Mouse (Mus musculus) forebrain, embryonic 16.5 days (tissue): Measurements from ENCODE around the gene Vmn2r97. TPM values are rescaled to one million over a fixed set of nuclear protein-coding genes. Genes with fewer than 3 reads are reported as not detected.
"Not testable (repeated sequence)": the region's sequence is repeated elsewhere in the genome, so short reads cannot be mapped to it uniquely, and the experiment has no call there.

Source experiments
- ATAC-seq: fragments of 200-750 bp; cut with Nextera tagmentation; 2 replicates; pipeline ENCODE4 v1.8.0; 2017; ENCODE audit warnings: mild to moderate bottlenecking, moderate library complexity
- H3K27ac ChIP-seq: fragments of 300-500 bp; sonication (generic); 2 replicates; pipeline ENCODE4 v1.5.1; 2014; ENCODE audit warnings: low read length, control low read depth
- H3K27me3 ChIP-seq: fragments of 300-500 bp; sonication (generic); replicated peaks from 2 replicates; pipeline ENCODE4 v1.6.1; 2014; ENCODE audit warnings: low read length; ENCODE audit not compliant: control insufficient read depth, insufficient read depth
- H3K36me3 ChIP-seq: fragments of 300-500 bp; sonication (generic); 2 replicates; pipeline ENCODE4 v1.6.1; 2014; ENCODE audit not compliant: control insufficient read depth, insufficient read depth
- H3K4me1 ChIP-seq: fragments of 300-500 bp; sonication (generic); replicated peaks from 2 replicates; pipeline ENCODE4 v1.6.1; 2014; ENCODE audit warnings: low read length; ENCODE audit not compliant: control insufficient read depth, insufficient read depth
- H3K4me2 ChIP-seq: fragments of 300-500 bp; sonication (generic); 2 replicates; pipeline ENCODE4 v1.6.1; 2014; ENCODE audit warnings: mild to moderate bottlenecking, low read length, control low read depth
- H3K4me3 ChIP-seq: fragments of 300-500 bp; sonication (generic); replicated peaks from 2 replicates; pipeline ENCODE4 v1.5.1; 2014; ENCODE audit warnings: mild to moderate bottlenecking, low read length, control low read depth
- H3K9ac ChIP-seq: fragments of 300-500 bp; sonication (generic); replicated peaks from 2 replicates; pipeline ENCODE4 v1.6.1; 2014; ENCODE audit warnings: low read depth, low read length, control low read depth
- H3K9me3 ChIP-seq: fragments of 300-500 bp; sonication (generic); 2 replicates; pipeline ENCODE4 v1.6.1; 2016; ENCODE audit warnings: low read length; ENCODE audit not compliant: control insufficient read depth
- WGBS: fragments of 180-500 bp; shearing (Covaris S2); extraction: QIAGEN DNeasy Blood & Tissue Kit; methylation state at CpG from one replicate; pipeline ENCODE4 v1.1.7; 2014; 5-methylcytosine and 5-hydroxymethylcytosine counted together
- polyA plus RNA-seq: library from polyadenylated mRNA; unstranded; fragments of >200 nt; fragmentation: Nextera tagmentation; extraction: Ambion mirVana; gene quantifications from 2 replicates; pipeline ENCODE4 v1.2.1, GENCODE M21; 2015

Gene Vmn2r97
- 0.05 TPM in 1 of 2 replicates, not detected in the other for polyA plus RNA-seq

DNA sequence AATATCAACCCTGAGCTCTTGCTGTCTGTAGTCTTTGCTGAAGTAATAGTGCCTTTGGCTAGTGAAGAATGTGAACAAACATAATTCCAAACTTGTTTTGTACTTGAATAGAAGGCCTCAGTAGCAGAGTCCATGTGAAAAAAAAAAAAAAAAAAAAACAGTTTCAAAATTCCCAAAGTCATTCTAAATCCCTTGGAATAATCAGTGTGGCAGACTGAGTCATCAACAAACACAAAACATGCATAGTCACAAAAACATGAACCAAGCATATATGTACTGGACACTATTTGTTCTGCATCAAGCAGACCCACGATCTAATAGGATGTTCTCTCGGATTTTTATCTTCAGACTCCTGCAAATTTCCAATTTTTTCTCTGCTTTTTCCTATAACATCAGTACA lies at the start of gene Vmn2r97:
Gene Vmn2r97 (plus strand): TSS at position 301 of the 400 bp plus-strand sequence.
- not testable (repeated sequence) for H3K36me3 ChIP-seq, H3K9me3 ChIP-seq, H3K9ac ChIP-seq, ATAC-seq, H3K27me3 ChIP-seq, H3K4me2 ChIP-seq, H3K27ac ChIP-seq, H3K4me3 ChIP-seq, H3K4me1 ChIP-seq
- WGBS = 80% methylated on average over 2 of the region's 2 CpGs

DNA sequence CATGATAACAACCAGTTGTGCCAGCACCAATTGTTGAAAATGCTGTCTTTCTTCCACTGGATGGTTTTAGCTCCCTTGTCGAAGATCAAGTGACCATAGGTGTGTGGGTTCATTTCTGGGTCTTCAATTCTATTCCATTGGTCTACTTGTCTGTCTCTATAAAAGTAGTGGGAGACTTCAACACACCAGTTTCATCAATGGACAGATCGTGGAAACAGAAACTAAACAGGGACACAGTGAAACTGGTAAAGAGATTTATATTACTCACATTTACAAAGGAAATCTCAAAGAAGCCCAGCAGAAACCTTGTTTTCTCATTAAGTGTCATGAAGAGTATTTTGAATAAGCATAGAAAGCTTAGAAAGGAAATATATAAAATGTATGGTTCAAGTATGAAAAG lies 31.7 kb upstream of the Vmn2r97 start:
- WGBS = 84% methylated on average over 1 of the region's 2 CpGs

DNA sequence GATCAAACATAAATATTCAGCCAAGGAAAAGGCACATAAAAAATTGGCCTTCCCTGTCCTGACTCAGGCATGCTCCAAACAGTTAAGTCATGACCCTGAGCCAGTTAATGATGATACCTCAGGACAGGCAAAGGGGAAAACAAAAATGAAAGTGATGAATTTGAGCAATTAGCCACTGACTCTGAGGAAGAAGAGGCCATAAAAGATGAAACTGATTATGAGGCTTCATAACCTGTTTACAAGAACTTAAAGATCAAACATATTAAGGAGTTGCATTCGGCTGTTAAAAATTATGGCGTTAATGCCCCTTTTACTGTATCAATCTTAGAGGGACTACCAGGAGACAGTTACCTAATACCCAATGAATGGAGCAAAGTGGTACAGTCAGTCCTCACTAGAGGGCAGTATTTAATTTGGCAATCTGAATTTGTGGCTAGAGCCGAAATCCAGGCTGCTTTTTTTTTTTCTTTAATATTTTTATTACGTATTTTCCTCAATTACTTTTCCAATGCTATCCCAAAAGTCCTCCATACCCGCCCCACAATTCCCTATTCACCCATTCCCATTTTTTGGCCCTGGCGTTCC lies 24.3 kb upstream of the Vmn2r97 start:
- Histone ChIP-seq H3K4me1 (no peaks in the 10 kb centered on the region), H3K27ac (no peak overlapping the region), H3K4me2 (no peak overlapping the region), H3K9ac (no peak overlapping the region), H3K4me3 (no peak overlapping the region), H3K9me3 (peaks cover 10% of the 10 kb centered on the region), H3K36me3 (no peaks in the 10 kb centered on the region), H3K27me3 (no peaks in the 10 kb centered on the region)
- no peak for ATAC-seq
- WGBS = 87% methylated on average over 6 of the region's 6 CpGs

More for the DNA sequence above, 31.7 kb upstream of the Vmn2r97 start:
- not testable (repeated sequence) for H3K9ac ChIP-seq, ATAC-seq, H3K9me3 ChIP-seq, H3K27ac ChIP-seq, H3K4me1 ChIP-seq, H3K4me3 ChIP-seq, H3K27me3 ChIP-seq, H3K4me2 ChIP-seq, H3K36me3 ChIP-seq

DNA sequence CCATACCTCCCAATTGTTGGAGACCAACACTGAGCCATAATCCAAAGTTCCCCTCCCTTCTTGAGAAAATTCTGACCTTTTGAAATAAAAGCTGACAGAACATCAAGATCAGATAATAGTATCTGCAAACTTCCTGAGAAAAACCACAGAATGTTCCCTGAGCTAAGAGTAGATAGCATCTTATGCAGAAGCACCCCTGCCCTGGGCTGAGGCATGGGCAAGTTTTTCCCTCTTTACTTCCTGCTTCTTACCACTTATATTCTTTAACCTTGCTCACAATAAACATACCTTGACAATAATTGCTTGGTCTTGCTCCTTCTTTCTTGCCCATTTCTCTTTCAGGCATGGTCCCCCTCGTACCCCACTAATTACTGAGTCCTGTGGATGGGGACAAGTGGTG lies 43.7 kb downstream of the Vmn2r97 start:
- 60% methylated on average over 1 of the region's 1 CpGs for WGBS
- not testable (repeated sequence) for H3K4me1 ChIP-seq, H3K9ac ChIP-seq, ATAC-seq, H3K27ac ChIP-seq, H3K36me3 ChIP-seq, H3K27me3 ChIP-seq, H3K4me2 ChIP-seq, H3K4me3 ChIP-seq
- peaks cover 20% of the 10 kb centered on the region for H3K9me3 ChIP-seq

DNA sequence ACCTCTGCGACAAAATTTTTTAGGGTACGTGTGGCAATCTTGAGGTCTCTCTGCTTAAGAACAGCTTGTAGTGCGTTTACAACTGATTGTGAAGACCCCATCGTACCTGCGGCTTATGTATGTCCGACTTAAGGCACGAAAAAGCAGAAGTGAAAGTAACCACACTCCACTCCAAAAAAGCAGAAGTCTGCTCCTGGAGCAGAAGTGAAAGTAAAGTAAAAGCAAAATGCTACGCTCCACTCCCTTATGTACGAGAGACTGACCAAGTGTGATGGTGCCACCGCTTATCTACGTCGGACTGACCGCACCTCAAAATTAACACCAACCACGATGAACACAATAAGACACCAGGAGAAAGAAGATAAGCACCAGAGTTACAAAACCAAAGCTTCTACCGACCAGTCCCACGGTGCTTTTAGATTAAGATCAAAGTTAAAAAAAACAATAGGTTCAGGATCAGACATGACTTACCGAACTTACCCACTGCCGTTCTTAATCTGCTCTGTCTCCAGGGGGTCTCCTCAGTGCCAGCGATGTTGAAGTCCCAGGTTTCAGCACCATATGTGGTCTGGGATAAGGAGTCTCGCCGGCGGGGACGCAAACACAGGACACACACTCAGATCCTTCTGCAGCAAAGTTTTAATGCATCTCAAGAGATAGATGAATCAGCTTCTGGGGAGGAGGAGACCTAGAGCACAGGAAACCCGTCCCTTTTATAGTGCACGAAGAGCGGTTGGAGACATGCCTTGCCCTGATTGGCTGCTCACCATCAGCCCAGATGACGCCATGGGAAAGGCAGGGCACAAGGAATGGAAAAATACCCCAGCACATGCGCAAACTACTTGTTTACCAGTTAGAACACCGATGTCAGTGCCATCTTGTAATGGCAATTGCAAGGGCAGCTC lies 54.5 kb downstream of the Vmn2r97 start:
- no peak overlapping the region for H3K4me3 ChIP-seq
- no peaks in the 10 kb centered on the region for H3K36me3 ChIP-seq
- no peak overlapping the region for H3K27ac ChIP-seq
- no peaks in the 10 kb centered on the region for H3K4me1 ChIP-seq
- ATAC-seq = no peak
- WGBS = 91% methylated on average over 29 of the region's 29 CpGs
- H3K27me3 ChIP-seq = no peaks in the 10 kb centered on the region
- peaks cover 13% of the 10 kb centered on the region for H3K9me3 ChIP-seq
- H3K9ac ChIP-seq = no peak overlapping the region
- H3K4me2 ChIP-seq = no peak overlapping the region

Other genes with a start within 250 kb of the Vmn2r97 start
- gene Vmn2r98, start 139.2 kb downstream of the Vmn2r97 start, polyA plus RNA-seq = not detected in 2 replicates